Mouse (Mus musculus) embryo, embryonic 10.5 days (tissue): ENCODE data around the gene Sec22c.
A peak's percentile ranks its signal among the peaks of the same experiment; 100 is the strongest.

ENCODE experiments used
- DNase-seq: peaks from one replicate; pipeline ENCODE4 v3.0.0-alpha.2; 2015; ENCODE audit warnings: low spot score

Sec22c gene

GRCm38 (mm10) chr9:121694736-121695135 is 10.6 kb downstream of the Sec22c start:
- DNase-seq, result no peak

DNA sequence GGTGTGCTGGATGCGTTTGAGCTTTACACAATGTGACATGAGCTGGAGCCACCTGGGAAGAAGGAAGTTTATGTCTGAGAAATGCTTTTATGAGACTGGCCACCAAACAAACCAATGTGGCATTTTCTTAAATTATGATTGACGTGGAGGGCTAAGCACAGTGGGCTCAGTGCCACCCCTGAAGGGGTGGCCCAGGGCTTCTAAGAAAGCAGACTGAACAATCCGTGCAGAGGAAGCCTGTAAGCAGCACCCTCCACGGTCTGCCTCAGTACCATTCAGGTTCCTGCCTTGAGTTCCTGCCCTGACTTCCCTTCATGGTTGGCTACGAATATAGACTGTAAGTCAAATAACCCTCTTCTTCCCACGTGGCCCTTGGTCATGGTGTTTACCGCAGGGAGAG is 14.6 kb downstream of the Sec22c start:
- DNase-seq, result no peak

DNA sequence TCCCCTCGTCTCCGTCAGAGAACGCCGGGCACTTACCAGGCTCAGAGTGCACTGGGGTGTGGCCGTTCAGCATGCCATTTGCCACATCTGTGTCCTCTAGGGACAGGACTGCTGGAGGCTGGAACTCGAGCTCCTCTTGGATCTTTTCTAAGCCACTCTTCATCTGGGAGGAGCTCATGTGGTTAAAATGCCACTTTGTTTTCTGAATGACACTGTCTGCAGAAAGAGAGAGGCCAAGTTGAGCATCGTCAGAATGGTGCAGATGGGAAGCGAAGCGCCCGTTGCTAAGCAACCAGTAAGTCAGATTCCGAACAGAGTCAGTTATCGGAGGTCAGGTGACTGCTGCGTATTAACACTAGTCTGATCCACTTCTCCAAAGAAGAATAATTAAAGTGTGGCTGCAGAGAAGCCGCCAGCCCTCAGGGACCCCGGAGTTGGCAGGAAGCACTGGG is 15.1 kb downstream of the Sec22c start:
- no peak for DNase-seq

GRCm38 (mm10) chr9:121684702-121685101 is 20.6 kb downstream of the Sec22c start:
- no peak for DNase-seq

DNA sequence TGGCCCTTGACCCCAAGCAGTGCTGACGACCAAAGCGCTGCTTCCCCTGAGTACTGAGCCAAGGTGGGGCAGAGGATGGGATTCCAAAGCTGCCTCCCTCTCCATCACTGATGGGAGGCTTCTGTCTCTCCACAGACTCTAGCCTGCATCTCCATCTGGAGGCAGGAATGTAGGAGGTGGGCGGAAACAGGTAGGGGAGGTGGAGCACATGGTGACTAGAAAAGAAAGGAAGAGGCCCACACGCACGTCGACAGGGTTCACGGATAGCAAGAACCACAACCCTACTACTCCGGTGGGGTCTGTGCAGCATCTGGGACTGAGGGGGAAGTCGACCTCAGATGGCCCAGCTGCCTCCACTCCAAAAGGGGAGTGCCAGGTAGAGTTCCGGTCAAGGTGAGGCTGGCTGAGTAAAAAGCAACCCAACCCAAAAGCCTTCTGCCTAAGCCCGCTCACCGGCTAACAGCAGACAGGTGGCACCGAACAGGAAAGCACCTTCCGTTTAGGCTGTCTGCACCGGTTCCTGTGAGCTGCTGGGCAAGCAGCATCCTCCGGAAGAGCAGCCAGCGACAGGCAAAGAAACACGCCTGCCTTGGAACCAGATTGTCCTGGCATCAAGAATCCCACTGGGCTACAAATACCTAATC is 23.1 kb downstream of the Sec22c start:
- DNase-seq, result no peak

DNA sequence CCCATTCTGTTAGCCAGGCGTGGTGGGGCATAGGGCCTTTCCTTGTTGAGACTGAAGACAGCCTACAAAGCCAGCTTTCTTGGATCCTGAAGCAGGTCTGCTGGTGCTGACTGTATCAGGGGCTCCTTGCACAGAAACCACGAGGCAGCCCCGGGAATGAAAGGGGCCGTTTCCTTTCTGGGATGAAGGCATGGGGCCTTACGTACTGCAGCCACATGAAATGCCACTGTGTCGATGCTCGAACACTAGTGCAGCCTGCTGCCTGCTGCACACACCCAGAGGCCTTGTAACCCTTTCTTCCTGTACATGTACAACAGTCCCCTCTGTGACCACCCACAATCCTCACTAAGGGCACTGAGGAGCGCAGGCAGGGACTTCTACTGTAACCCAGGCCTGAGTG is 24.1 kb downstream of the Sec22c start:
- DNase-seq, result no peak

GRCm38 (mm10) chr9:121679549-121679948 is 25.7 kb downstream of the Sec22c start:
- peak; percentile 78 for DNase-seq

- no peak for DNase-seq
Measured at GRCm38 (mm10) chr9:121677476-121677875, 27.8 kb downstream of the Sec22c start.

- no peak for DNase-seq
Measured at GRCm38 (mm10) chr9:121677069-121677468, 28.2 kb downstream of the Sec22c start.

- DNase-seq, result no peak
Measured at GRCm38 (mm10) chr9:121675556-121675955, 29.7 kb downstream of the Sec22c start.

GRCm38 (mm10) chr9:121675011-121675410 is 30.3 kb downstream of the Sec22c start:
- no peak for DNase-seq

- DNase-seq, result no peak
Measured at GRCm38 (mm10) chr9:121673716-121674115, 31.6 kb downstream of the Sec22c start.

- no peak for DNase-seq
Measured at GRCm38 (mm10) chr9:121672311-121672710, 33.0 kb downstream of the Sec22c start.

DNA sequence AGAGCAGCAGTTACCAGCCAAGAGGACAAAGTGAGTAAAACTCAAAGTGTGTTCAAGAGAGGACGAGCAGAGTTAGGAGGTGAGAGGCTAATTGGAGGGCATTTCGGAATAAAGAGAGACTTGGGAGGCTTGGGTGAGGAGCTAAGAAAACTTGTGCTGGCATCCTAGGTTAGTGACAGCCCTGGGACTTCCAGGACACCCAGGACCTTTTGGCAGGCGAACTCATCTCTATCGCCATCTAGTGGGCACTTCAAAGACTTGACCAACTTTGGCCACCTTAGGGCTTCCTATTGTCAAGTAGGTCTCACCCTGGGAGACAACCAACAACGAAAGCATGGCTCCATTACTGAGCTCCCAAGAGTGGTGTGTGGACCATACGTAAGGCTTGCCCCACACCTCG is 34.0 kb downstream of the Sec22c start:
- DNase-seq, result peak; percentile 88

DNA sequence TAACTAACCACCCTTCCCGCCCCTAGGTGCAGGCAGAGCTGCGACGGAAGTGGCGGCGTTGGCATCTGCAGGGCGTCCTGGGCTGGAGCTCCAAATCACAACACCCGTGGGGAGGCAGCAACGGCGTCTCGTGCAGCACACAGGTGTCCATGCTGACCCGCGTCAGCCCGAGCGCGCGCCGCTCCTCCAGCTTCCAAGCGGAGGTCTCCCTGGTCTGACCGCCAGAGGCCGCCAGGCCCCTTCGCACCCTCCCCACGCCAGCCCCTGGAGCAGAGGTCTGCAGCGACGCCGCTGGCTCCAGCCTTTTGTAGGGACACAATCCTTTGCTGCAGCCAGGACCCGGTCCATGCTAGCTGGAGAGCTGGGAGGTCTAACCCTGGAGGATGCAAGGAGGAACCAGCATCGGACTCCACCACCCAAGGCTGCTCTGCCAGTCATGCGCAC is 35.9 kb downstream of the Sec22c start:
- peak; percentile 86 for DNase-seq

- no peak for DNase-seq
Measured at GRCm38 (mm10) chr9:121667822-121668221, 37.5 kb downstream of the Sec22c start.

DNA sequence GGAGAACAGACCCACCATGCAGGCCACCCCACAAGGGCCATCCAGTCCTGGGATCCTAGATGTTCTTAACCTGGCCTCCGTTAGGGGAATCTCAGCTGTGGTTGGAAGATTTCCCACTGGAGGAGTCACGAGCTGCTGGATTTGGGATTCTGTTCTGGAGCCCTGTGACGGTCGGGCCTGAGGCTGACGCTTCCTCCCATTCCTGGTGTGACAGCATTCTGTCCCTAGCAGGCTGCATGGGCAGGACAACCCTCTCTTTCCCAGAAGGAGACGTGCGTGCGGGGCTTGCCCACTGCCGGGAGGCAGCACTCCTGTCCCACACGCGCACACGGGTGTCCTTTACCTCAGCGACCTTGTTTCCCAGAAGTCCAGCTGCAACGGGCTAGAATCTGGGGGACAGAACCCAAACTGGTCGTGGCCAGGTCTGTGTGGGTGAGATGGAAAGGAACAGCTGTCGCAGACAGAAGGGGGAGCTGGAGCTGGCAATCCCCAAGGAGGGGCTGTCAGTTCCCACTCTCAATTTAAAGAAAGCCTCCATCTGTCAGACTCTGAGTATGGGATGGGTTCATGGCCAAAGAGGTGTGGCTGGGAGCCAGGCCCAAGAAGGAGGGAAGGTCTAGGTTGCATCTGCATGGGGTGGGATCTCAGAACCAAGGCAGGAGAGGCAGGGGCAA is 38.2 kb downstream of the Sec22c start:
- no peak for DNase-seq

DNA sequence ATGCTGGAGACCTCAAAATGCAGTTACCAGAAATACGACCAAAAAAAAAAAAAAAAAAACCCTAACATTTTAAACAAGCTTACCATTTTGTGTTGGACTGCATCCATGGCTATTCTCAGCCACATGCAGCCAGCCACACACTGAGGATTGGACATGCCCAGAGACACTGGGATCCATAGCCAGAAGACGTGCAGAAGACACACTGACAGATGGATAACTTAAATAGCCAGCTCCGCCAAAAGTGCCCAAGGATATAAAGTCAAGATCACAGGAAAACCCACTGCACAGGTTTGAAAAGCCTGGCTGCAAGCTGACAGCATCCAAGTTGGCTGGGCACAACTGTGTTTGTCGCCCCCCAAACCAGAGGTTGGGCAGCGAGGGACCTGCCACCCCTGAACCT is 41.2 kb downstream of the Sec22c start:
- no peak for DNase-seq

DNA sequence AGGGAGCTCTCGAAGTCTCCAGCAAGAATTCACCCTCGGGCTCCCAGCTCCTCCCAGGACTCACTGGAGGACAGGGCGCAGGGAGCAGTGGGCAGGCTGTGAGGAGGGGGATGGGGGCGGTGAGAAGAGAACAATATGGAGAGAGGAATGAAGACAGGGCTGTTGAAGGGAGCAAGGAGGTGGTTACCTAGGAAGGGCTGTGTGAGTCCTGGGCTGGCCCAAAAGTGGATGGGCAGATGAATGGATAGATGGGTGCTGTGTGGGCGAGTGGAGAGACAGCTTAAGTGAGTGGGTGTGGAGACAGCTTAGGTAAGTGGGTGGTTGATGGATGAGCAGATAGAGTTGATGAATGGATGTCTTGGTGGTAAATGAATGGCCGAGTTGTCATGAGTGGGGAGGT is 41.8 kb downstream of the Sec22c start:
- no peak for DNase-seq

DNA sequence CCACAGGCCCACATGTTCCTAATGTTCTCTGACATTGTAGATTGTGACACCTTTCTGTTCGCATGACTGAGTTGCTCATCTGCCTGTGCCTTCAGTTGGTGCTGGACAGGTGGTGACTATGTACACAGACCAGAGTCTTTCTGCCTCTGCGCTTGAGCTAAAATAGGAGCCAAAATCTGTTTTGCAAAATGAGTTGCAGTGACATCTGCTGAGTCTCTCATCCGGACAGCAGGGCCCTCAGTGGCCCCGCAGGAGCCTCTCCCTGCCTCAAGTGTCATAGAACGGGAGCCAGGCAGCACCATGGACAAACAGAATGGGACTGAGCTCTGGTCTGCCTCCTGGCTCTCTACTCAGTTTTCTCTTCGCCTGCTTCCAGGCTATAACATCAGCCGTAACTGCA is 45.5 kb downstream of the Sec22c start:
- DNase-seq, result no peak

GRCm38 (mm10) chr9:121658248-121658647 is 47.0 kb downstream of the Sec22c start:
- no peak for DNase-seq

- no peak for DNase-seq
Measured at GRCm38 (mm10) chr9:121657143-121657542, 48.1 kb downstream of the Sec22c start.

GRCm38 (mm10) chr9:121656322-121656721 is 49.0 kb downstream of the Sec22c start:
- DNase-seq, result no peak

GRCm38 (mm10) chr9:121653668-121654067 is 51.6 kb downstream of the Sec22c start:
- DNase-seq, result no peak
